Mouse (Mus musculus) liver, postnatal 0 days (tissue): ENCODE measurements around the gene Tbx21.

Source experiments
- CTCF ChIP-seq: sonication (generic); IDR thresholded peaks from 2 replicates; pipeline ENCODE4 v1.5.1; 2016; ENCODE audit warnings: antibody characterized with exemption, low read depth
- EP300 ChIP-seq: IDR thresholded peaks from 2 replicates; pipeline ENCODE4 v1.6.1; 2016; ENCODE audit warnings: antibody characterized with exemption, low read depth, mild to moderate bottlenecking

- TF ChIP-seq CTCF (peak; percentile 58), EP300 (no peak)
These were observed 8.3 kb upstream of the Tbx21 start for GRCm38 (mm10) chr11:97123282-97123890.
